Mouse (Mus musculus) skeletal muscle tissue, adult 2 months (tissue): ENCODE measurements around the gene Eml1.
A peak's percentile ranks its signal among the peaks of the same experiment; 100 is the strongest.
"Not testable (repeated sequence)": the region's sequence is repeated elsewhere in the genome, so short reads cannot be mapped to it uniquely, and the experiment has no call there.

Source experiments
- DNase-seq: peaks from one replicate; pipeline ENCODE4 v3.0.0-alpha.2; 2012; ENCODE audit warnings: low read depth, low spot score

Gene Eml1

DNA sequence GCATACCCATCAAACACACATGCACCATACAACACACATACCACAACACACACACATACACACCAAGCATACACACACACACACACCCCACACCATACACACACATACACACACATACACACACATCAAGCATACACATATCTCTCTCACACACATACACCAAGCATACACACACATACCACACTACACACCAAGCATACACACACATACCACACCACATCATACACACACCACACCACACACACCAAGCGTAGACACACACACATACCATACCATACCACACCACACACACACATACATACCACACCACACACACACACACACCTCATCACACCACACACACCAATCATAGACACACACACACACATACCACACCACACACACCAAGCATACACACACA is 102.1 kb downstream of the Eml1 start:
- DNase-seq, result no peak

- DNase-seq, result no peak
Measured at GRCm38 (mm10) chr12:108474440-108474839, 103.7 kb downstream of the Eml1 start.

DNA sequence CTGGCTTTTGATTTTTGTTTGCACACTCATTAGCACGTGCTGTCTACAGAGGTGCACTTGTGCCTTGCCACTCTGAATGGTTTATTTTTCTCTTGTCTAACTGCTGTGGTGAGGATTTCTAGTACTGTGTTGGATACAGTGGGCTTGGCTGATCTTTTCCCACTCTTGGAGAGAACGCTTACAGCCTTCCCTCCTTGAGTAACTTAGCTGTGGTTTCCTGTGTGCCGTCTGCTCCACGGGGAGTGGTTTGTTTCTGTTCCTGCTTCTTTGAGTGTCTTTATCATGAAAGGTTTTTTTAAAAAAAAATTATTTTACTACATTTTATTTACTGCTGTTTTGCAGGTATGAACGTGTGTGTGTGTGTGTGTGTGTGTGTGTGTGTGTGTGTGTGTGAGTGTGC is 108.0 kb downstream of the Eml1 start:
- DNase-seq, result no peak

- no peak for DNase-seq
Measured at GRCm38 (mm10) chr12:108480704-108481365, 110.1 kb downstream of the Eml1 start.

- no peak for DNase-seq
Measured at GRCm38 (mm10) chr12:108489076-108489475, 118.3 kb downstream of the Eml1 start.

GRCm38 (mm10) chr12:108489741-108490140 is 119.0 kb downstream of the Eml1 start:
- DNase-seq, result no peak

DNA sequence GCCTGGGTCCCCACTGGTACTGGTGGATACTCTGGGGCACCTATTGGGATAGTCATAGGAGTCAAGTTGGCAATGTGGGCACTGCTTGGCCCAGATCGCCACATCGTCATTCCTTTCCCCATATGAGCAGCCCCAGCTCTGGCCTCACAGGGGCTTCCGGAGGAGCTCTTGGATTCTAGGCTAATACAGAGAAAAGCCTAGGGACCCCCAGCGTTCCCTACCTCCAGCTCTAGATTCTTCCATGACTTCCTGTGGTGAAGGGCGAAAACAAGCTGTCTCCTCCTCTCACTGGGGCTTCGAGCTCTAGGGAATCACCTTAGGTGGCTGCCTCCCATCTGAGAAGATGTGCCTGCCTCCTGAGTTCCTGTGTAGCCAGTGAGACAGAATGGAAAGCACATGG is 119.6 kb downstream of the Eml1 start:
- no peak for DNase-seq

GRCm38 (mm10) chr12:108490954-108491353 is 120.2 kb downstream of the Eml1 start:
- no peak for DNase-seq

DNA sequence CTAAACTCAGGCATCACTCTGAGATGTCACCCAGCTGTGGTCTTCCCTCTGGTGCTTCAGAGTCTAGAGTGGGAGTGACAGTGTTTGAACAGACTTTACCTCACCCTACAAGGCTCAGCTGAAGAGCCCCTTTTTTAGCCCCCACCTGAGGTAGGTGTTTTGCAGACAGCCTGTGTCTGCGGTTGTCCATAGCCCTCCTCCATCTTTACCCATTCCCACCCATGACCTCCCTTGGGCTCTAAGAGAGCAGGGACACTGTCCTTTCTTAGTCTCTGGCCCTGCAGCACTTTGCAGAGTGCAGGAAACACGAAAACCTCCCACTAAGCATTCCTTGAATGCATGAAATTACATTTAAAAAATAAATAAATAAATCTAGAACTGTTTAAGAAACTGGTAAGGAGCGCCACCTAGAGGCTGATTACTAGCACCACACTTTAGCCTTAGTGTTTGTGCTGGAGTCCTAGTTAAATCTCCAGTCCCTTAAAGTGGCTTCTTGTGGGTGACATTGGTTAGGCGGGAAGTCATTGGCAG is 123.3 kb downstream of the Eml1 start:
- peak; percentile 56 for DNase-seq

- DNase-seq, result no peak
Measured at GRCm38 (mm10) chr12:108495455-108496235, 124.9 kb downstream of the Eml1 start.

DNA sequence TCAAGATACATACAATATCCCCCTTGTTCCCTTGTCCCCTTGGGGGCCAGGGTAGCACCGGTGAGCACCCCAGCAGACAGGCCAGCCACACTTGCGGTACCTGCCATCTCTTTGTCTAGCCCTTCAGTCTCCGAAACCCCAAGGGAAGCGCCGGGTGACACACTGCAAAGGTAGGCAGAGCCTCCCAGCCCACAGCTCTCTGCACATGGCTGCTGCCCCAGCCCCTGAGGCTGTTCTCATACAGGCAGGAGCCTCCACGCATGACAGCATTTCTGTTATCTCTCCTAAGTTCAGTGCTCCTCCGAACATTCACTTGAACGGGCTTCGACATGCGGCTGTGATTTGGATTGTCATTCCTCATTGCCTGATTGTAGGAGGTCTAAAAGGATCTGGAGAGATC is 132.3 kb downstream of the Eml1 start:
- DNase-seq, result no peak

DNA sequence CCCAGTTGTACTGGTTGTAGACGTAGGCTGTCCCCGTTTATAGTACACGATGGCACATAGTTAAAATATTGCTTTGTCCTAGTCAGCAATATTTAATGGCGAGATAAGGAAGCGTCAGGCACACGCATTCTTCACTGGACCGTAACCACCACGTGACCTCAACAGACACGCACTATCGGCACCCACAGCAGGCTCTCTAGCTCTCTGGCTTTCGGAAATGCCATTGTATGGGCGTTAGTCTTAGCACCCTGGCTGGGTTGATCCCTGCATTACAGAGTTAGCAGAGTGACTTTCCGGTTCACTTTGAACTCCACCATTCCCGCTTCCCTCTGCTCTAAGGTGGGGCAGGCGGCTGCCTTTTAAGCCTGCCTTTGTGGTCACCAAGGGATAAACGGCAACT is 132.8 kb downstream of the Eml1 start:
- no peak for DNase-seq

DNA sequence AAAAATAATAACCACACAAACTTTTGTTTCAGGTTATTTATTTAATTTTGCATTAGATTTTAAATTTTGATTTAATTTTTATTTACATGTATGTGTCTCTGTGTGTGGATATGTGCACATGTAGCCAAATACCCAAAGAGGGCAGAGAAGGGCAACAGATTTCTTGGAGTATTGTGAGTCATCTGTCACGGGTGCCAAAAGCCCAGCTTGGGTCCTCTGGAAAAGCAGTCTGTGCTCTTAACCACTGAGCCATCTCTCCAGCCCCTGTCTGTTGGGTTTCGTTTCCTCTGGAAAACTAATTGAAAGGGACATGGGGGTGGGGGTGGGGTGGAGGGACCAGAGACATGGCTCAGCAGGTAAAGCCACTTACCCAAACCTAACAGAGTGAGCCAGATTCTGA is 135.1 kb downstream of the Eml1 start:
- no peak for DNase-seq

GRCm38 (mm10) chr12:108507046-108507445 is 136.3 kb downstream of the Eml1 start:
- DNase-seq, result not testable (repeated sequence)

DNA sequence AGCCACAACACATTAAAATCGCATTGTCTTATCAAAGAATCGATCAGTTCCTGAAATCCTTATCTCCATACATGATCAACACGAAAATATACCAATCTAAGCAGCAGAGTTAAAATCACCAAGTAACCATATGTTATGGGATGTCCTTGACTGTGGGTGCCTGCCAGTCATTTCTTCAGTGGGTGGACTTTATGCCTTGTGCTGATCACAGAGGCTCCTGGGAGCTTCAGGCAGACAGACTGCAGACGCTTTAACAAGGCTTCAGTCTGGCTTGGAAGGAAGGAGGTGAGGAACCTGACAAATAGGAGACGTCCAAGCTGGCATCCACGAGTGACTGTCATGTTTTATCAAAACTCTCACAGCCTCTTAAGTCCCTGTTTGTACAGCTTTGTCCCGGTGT is 139.8 kb downstream of the Eml1 start:
- DNase-seq, result no peak

- no peak for DNase-seq
Measured at GRCm38 (mm10) chr12:108511009-108511408, 140.3 kb downstream of the Eml1 start.

- no peak for DNase-seq
Measured at GRCm38 (mm10) chr12:108515464-108515863, 144.7 kb downstream of the Eml1 start.

DNA sequence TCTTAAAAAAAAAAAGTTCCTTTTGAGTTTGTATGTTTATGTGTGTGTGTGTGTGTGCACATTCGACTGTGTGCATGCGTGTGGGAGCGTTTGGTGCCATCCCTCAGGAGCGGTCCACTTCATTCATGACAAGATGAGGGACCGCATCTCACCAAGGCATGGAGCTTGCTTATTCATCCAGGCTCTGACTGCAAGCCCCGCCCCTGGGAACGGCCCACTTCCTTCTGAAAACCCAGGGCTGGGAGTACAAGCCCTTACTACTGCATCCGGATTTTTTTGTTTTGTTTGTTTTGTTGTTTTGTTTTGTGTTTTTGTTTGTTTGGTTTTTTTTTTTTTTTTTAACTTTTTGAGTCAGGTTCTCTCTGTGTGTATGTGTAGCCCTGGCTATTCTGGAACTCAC is 148.6 kb downstream of the Eml1 start:
- no peak for DNase-seq

DNA sequence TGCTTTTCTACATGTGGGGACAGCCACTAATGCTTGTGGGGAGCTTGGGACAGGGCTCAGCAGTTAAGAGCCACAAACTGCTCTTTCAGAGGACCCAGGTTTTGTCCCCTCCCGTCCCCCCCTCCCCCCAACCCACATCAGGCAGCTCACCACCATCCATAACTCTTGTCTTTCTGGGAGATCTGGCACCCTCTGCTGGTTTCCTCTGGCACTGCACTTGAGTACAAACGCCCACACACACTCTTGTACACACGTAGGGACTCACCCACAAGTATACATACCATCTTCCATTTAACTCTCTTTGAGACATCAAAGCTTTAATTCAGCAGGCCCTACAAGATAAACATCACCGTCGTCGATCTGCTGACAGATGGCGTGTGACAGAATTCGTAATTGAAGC is 158.5 kb downstream of the Eml1 start:
- DNase-seq, result peak; percentile 21

DNA sequence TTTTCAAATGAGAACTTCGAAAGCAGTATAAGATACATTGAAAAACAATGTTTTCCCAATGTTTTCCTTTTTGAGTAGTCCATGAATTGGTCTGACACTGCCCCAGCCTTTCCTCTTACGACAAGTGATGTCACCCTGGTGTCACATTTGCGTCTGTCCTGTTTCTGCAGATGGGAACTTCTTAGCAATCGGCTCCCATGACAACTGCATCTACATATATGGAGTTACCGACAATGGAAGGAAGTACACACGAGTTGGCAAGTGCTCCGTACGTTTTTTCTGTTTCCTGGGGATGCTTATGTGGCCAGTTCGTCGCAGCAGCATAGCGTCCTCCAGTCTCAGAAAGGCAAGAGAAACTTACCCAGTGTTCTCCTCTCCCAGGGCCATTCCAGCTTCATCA is 163.7 kb downstream of the Eml1 start:
- DNase-seq, result no peak

GRCm38 (mm10) chr12:108536461-108536860 is 165.7 kb downstream of the Eml1 start:
- no peak for DNase-seq

DNA sequence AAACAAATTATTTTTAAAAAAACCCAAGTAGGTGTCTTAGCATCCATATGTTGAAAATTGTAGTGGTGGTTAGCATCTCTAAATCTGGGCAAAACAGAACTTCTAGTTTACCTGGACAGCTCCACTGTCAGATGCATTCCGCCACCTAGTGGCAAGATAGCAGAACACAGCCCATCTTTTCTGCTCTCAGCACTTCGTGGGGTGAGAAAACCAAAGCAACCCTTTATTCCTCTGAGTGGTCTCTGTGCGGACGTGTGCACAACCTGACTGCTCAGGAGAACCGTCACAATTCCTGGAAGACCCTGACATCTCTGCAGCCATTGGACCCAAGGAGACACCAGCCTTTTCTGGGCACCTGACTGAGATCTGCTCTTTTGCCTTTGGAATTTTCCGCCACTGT is 170.3 kb downstream of the Eml1 start:
- DNase-seq, result no peak

- no peak for DNase-seq
Measured at GRCm38 (mm10) chr12:108546508-108547153, 175.9 kb downstream of the Eml1 start.
